Mouse (Mus musculus) erythroid progenitor cell, adult 5-6 weeks (primary cell): ENCODE measurements around the gene Ube2k. TPM values are rescaled to one million over a fixed set of nuclear protein-coding genes. Genes with fewer than 3 reads are reported as not detected.

Experiments
- ATAC-seq: replicated peaks from 2 replicates; pipeline ENCODE4 v1.8.0; 2016; ENCODE audit warnings: moderate number of reproducible peaks, mild to moderate bottlenecking, moderate TSS enrichment, inconsistent platforms; ENCODE audit not compliant: poor library complexity, low FRiP score, severe bottlenecking
- total RNA-seq, 2 experiments: library from RNA; stranded (forward) in 1 of 2; stranded (reverse) in 1 of 2; fragments of 150-400 nt in 1 of 2; fragments of 186-747, 209-891 nt in 1 of 2; gene quantifications; 2 replicates each; pipeline versions ENCODE4 v1.2.3 to v1.2.4; 2015 to 2017; ENCODE audit warnings: low replicate concordance in 2 of 2

Gene Ube2k
- total RNA-seq, 2 experiments from 2014 or later = 34.3 to 79.6 TPM

GRCm38 (mm10) chr5:65613152-65613924, 76.3 kb downstream of the Ube2k start:
- no peak for ATAC-seq

- ATAC-seq = 0 out of 2 replicates have a peak, but pooled peaks have one; percentile 25
These were observed 87.3 kb downstream of the Ube2k start for GRCm38 (mm10) chr5:65624340-65624739.

GRCm38 (mm10) chr5:65638896-65639295, 101.9 kb downstream of the Ube2k start:
- no peak for ATAC-seq

Other genes with a start within 250 kb of the Ube2k start
- gene Rfc1, start 201.6 kb upstream of the Ube2k start, total RNA-seq (2015; ENCODE audit: low replicate concordance) = 43.2 and 56.2 TPM in 2 replicates
- gene Rfc1, start 201.6 kb upstream of the Ube2k start, total RNA-seq (2017; ENCODE audit: low replicate concordance) = 43.8 and 79.5 TPM in 2 replicates
- gene Klb, start 188.9 kb upstream of the Ube2k start, total RNA-seq (2015; ENCODE audit: low replicate concordance) = not detected in 2 replicates
- gene Klb, start 188.9 kb upstream of the Ube2k start, total RNA-seq (2017; ENCODE audit: low replicate concordance) = not detected in 2 replicates
- 812 and 916 TPM in 2 replicates for gene Rpl9, start 145.8 kb upstream of the Ube2k start, total RNA-seq (2015; ENCODE audit: low replicate concordance)
- gene Rpl9, start 145.8 kb upstream of the Ube2k start, total RNA-seq (2017; ENCODE audit: low replicate concordance) = 392 and 459 TPM in 2 replicates
- 30.6 and 33.1 TPM in 2 replicates for gene Lias, start 145.7 kb upstream of the Ube2k start, total RNA-seq (2015; ENCODE audit: low replicate concordance)
- gene Lias, start 145.7 kb upstream of the Ube2k start, total RNA-seq (2017; ENCODE audit: low replicate concordance) = 37.1 and 54.7 TPM in 2 replicates
- 11.9 and 18.0 TPM in 2 replicates for gene Ugdh, start 101.3 kb upstream of the Ube2k start, total RNA-seq (2015; ENCODE audit: low replicate concordance)
- gene Ugdh, start 101.3 kb upstream of the Ube2k start, total RNA-seq (2017; ENCODE audit: low replicate concordance) = 4.0 and 17.6 TPM in 2 replicates
- not detected in 2 replicates for gene Gm43552, start 44.4 kb upstream of the Ube2k start, total RNA-seq (2015; ENCODE audit: low replicate concordance)
- not detected in 2 replicates for gene Gm43552, start 44.4 kb upstream of the Ube2k start, total RNA-seq (2017; ENCODE audit: low replicate concordance)
- 36.5 and 44.3 TPM in 2 replicates for gene Smim14, start within 50 bp of the Ube2k start, total RNA-seq (2015; ENCODE audit: low replicate concordance)
- gene Smim14, start within 50 bp of the Ube2k start, total RNA-seq (2017; ENCODE audit: low replicate concordance) = 13.5 and 18.9 TPM in 2 replicates
- gene Pds5a, start 161.0 kb downstream of the Ube2k start, total RNA-seq (2015; ENCODE audit: low replicate concordance) = 216 and 231 TPM in 2 replicates
- 270 and 327 TPM in 2 replicates for gene Pds5a, start 161.0 kb downstream of the Ube2k start, total RNA-seq (2017; ENCODE audit: low replicate concordance)
- gene N4bp2, start 226.3 kb downstream of the Ube2k start, total RNA-seq (2015; ENCODE audit: low replicate concordance) = 53.7 and 59.1 TPM in 2 replicates
- gene N4bp2, start 226.3 kb downstream of the Ube2k start, total RNA-seq (2017; ENCODE audit: low replicate concordance) = 32.6 and 50.2 TPM in 2 replicates